Mouse (Mus musculus) erythroblast, embryonic 14.5 days (primary cell): ENCODE measurements around the gene Crtc1.

Experiments
- GATA1 ChIP-seq: IDR thresholded peaks from 2 replicates; pipeline ENCODE4 v1.6.1; 2012; ENCODE audit warnings: low read length, inconsistent platforms, mixed read lengths
- TAL1 ChIP-seq: IDR thresholded peaks from 3 replicates; pipeline ENCODE4 v1.6.1; 2012; ENCODE audit warnings: low read length, inconsistent platforms, mixed read lengths

DNA sequence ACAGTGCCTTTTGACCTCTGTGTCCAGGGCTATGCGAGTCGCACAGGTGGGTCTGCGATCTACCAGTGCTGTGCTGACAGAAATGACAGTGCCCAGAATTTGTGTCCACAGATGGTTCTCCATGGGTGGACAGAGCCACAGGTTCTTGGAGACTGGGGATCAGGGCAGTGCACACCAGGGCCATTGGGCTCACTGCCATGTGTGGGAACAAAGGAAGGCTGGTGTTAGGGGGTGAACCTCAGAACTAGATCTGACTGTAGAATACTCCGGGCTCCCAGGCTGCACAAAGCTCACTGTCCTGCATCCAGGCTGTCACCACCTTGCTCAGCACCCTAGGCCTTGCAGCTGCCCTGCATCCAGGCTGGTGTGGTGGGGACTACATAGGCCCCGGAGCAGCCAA, 29.1 kb downstream of the Crtc1 start:
- no peak for TF ChIP-seq TAL1
- no peak for TF ChIP-seq GATA1
